Mouse (Mus musculus) spleen, adult 2 months (tissue): ENCODE measurements around the gene Cxcl13. TPM values are rescaled to one million over a fixed set of nuclear protein-coding genes. Genes with fewer than 3 reads are reported as not detected.

Experiments
- DNase-seq, 2 experiments: peaks; one replicate each; pipeline versions ENCODE4 v3.0.0 to v3.0.0-alpha.2; 2012 to 2021; ENCODE audit warnings: low spot score in 2 of 2, low read depth in 1 of 2
- H3K27ac ChIP-seq: fragments of 200-500 bp; 2 replicates; pipeline ENCODE4 v1.5.1; 2012; ENCODE audit warnings: low read length, inconsistent platforms; ENCODE audit not compliant: insufficient read depth
- H3K27me3 ChIP-seq: fragments of 200-500 bp; 2 replicates; pipeline ENCODE4 v1.6.1; 2012; ENCODE audit warnings: mild to moderate bottlenecking, moderate library complexity, low read length, inconsistent platforms; ENCODE audit not compliant: control insufficient read depth, insufficient read depth
- H3K36me3 ChIP-seq: fragments of 200-500 bp; 2 replicates; pipeline ENCODE4 v1.6.1; 2012; ENCODE audit warnings: mild to moderate bottlenecking, low read length, inconsistent platforms; ENCODE audit not compliant: control insufficient read depth, insufficient read depth
- H3K4me1 ChIP-seq: fragments of 200-500 bp; 2 replicates; pipeline ENCODE4 v1.6.1; 2011; ENCODE audit warnings: inconsistent platforms; ENCODE audit not compliant: control insufficient read depth, insufficient read depth, insufficient read length
- H3K4me3 ChIP-seq: fragments of 200-500 bp; 2 replicates; pipeline ENCODE4 v1.5.1; 2011; ENCODE audit warnings: mild to moderate bottlenecking, inconsistent platforms; ENCODE audit not compliant: insufficient read depth, insufficient read length; ENCODE audit errors: extremely low read depth
- CTCF ChIP-seq: fragments of 200-500 bp; IDR thresholded peaks from 2 replicates; pipeline ENCODE4 v1.5.1; 2011; ENCODE audit warnings: mild to moderate bottlenecking, inconsistent platforms; ENCODE audit not compliant: insufficient read depth, insufficient read length, insufficient replicate concordance; ENCODE audit errors: extremely low read depth
- POLR2A ChIP-seq: fragments of 200-500 bp; IDR thresholded peaks from 2 replicates; pipeline ENCODE4 v1.6.1; 2011; ENCODE audit warnings: low read depth, low read length, inconsistent platforms
- WGBS: fragments of 180-500 bp; shearing (Covaris S2); methylation state at CpG from one replicate; pipeline ENCODE4 v1.1.7; 2018; 5-methylcytosine and 5-hydroxymethylcytosine counted together
- polyA plus RNA-seq: library from polyadenylated mRNA; depleted of rRNA; stranded (reverse); fragments of >200 nt; gene quantifications from 2 replicates; pipeline ENCODE4 v1.2.3, GENCODE M21; 2012; rRNA removed

Cxcl13 gene
- 9.5 and 15.3 TPM in 2 replicates for polyA plus RNA-seq

DNA sequence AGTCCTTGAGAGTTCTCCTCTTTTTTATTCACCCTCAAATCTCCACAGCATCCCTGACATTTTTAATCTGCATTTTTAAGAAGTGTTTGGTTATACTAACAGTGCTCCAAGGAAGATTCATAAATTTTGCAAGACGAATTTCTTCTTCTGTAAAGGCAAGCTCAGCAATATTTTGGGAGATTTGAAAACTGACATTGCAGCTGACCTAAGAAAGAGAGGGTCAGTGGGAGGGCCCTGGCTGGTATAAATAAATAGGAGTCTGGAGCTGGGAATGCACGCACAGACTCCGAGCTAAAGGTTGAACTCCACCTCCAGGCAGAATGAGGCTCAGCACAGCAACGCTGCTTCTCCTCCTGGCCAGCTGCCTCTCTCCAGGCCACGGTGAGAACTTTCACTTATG, at the start of gene Cxcl13:
TSS of gene Cxcl13 (plus strand) at position 301 of the 400 bp plus-strand sequence.
- Histone ChIP-seq H3K4me3 (no peak within 1 kb of the TSS), H3K27me3 (no peaks in the 10 kb centered on the region), H3K36me3 (no peaks in the 10 kb centered on the region), H3K4me1 (no peaks in the 10 kb centered on the region), H3K27ac (no peak within 1 kb of the TSS)
- no peak for TF ChIP-seq POLR2A
- no peak for TF ChIP-seq CTCF
- DNase-seq, result no peak
- WGBS, result 58% methylated on average over 5 of the region's 5 CpGs

DNA sequence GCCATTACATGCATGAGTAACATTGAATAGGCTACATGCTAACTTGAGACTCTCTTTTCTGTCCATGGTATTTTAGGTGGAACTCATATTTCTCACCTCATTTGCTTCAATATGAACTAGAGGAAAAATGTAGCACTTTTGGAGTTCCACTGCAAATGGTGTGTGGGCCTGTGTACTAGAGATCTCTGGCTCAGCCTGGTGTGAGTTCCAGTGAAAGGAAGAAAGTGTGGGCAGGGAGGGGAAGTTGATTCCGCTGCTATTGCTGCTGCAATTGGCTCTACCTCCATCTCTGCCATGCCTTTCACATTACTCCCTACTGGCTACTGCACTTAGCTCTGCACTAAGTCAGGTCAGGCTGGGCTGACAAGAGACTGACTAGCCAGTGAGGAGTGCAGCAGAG, 45.7 kb upstream of the Cxcl13 start:
- no peak overlapping the region for H3K27ac ChIP-seq
- no peak overlapping the region for H3K4me3 ChIP-seq
- H3K27me3 ChIP-seq, result no peaks in the 10 kb centered on the region
- H3K4me1 ChIP-seq, result no peaks in the 10 kb centered on the region
- H3K36me3 ChIP-seq, result no peaks in the 10 kb centered on the region
- WGBS, result 91% methylated on average over 1 of the region's 1 CpGs
- DNase-seq, result no peak
- TF ChIP-seq CTCF (no peak), POLR2A (no peak)

GRCm38 (mm10) chr5:95918491-95918890, 38.3 kb upstream of the Cxcl13 start:
- Histone ChIP-seq H3K27ac (no peak overlapping the region), H3K36me3 (no peaks in the 10 kb centered on the region), H3K4me3 (no peak overlapping the region), H3K4me1 (no peaks in the 10 kb centered on the region), H3K27me3 (no peaks in the 10 kb centered on the region)
- DNase-seq, result no peak
- 78% methylated on average over 6 of the region's 6 CpGs for WGBS
- TF ChIP-seq POLR2A (no peak), CTCF (no peak)

GRCm38 (mm10) chr5:95924023-95924422, 32.7 kb upstream of the Cxcl13 start:
- Histone ChIP-seq H3K4me1 (no peaks in the 10 kb centered on the region), H3K36me3 (no peaks in the 10 kb centered on the region), H3K27ac (no peak overlapping the region), H3K4me3 (no peak overlapping the region), H3K27me3 (no peaks in the 10 kb centered on the region)
- TF ChIP-seq POLR2A (no peak), CTCF (no peak)
- no peak for DNase-seq
- WGBS, result 84% methylated on average over 6 of the region's 6 CpGs

- no peak for DNase-seq
- 83% methylated on average over 10 of the region's 10 CpGs for WGBS
- Histone ChIP-seq H3K4me1 (no peaks in the 10 kb centered on the region), H3K4me3 (no peak overlapping the region), H3K27ac (no peak overlapping the region), H3K27me3 (no peaks in the 10 kb centered on the region), H3K36me3 (no peaks in the 10 kb centered on the region)
- TF ChIP-seq POLR2A (no peak), CTCF (no peak)
Measured at GRCm38 (mm10) chr5:95925204-95925930, 31.4 kb upstream of the Cxcl13 start.

DNA sequence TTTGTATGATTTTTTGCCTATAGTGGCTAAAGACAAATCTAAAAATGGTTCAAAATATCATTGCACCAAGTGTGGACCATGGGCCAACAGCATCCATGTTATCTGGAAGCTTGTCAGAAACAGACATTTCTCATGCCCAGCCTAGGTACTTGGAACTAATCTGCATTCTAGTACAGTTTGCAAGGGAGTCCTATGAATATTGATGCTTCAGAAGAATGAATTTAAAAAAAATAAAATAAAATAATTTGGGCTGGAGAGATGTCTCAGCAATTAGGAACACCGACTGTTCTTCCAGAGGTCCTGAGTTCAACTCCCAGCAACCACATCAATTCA, 30.9 kb upstream of the Cxcl13 start:
- Histone ChIP-seq H3K4me3 (no peak overlapping the region), H3K4me1 (no peaks in the 10 kb centered on the region), H3K27me3 (no peaks in the 10 kb centered on the region), H3K36me3 (no peaks in the 10 kb centered on the region), H3K27ac (no peak overlapping the region)
- no peak for DNase-seq
- TF ChIP-seq POLR2A, result no peak
- no peak for TF ChIP-seq CTCF
- 96% methylated on average over 1 of the region's 1 CpGs for WGBS

DNA sequence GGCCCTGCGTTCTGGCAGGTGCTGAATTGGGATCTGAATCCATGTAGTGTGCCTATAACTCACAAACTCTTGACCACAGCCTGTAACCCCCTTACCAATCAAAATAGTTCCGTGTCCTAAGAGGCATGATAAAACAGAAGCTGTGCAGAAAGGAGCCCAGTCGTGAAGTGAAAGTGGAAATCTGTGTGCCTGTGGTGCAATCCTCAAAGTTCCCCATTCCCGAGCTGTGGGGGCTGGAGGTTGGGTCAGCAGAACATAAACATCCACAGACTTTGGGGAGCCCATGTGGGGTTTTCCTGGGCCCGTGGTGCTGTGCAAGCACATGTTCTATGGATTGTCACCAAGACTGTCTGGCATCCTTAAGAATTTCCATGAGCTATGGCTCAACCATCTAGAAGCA, 21.7 kb upstream of the Cxcl13 start:
- Histone ChIP-seq H3K4me1 (no peaks in the 10 kb centered on the region), H3K36me3 (no peaks in the 10 kb centered on the region), H3K4me3 (no peak overlapping the region), H3K27ac (no peak overlapping the region), H3K27me3 (no peaks in the 10 kb centered on the region)
- TF ChIP-seq CTCF (no peak), POLR2A (no peak)
- DNase-seq, result no peak
- WGBS, result 64% methylated on average over 5 of the region's 5 CpGs
